Mouse (Mus musculus) brain, embryonic 14.5 days (tissue): Measurements from ENCODE around the gene Golm1.

Source experiments
- CTCF ChIP-seq: fragments of 200-500 bp; IDR thresholded peaks from 2 replicates; pipeline ENCODE4 v1.5.1; 2012; ENCODE audit warnings: inconsistent platforms, mild to moderate bottlenecking, moderate library complexity, borderline replicate concordance; ENCODE audit not compliant: insufficient read depth, insufficient read length; ENCODE audit errors: extremely low read depth
- POLR2A ChIP-seq: fragments of 200-500 bp; IDR thresholded peaks from 2 replicates; pipeline ENCODE4 v1.6.1; 2012; ENCODE audit warnings: mild to moderate bottlenecking, inconsistent platforms, borderline replicate concordance; ENCODE audit not compliant: poor library complexity, insufficient read depth, insufficient read length, severe bottlenecking; ENCODE audit errors: extremely low read depth

DNA sequence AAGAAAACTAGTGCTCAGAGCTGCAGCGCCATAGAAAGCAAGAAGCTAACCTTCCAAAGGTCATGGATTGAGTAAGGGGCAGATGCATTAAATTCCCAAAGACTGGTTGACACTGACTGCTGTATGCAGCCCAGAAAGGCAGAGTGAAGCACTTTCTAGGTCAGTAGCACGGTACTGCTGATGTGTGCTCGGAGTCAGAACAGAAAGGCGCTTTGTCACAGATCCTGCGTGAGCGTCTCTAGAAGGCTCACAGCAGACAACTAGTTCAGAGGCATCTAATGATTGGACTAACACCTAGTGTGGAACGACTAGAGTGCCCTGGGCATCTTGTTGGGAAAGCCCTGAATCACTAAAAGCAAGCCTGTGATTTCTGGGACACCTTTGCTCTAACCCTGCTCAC, 37.8 kb downstream of the Golm1 start:
- TF ChIP-seq CTCF (no peak), POLR2A (no peak)
